Mouse (Mus musculus) CH12.LX (cell line): ENCODE data around the gene Lrrn2.

Source experiments
- CHD1 ChIP-seq: IDR thresholded peaks from 2 replicates; pipeline ENCODE4 v1.6.1; 2012; ENCODE audit warnings: low read depth, low read length, improper control_type of control experiment, inconsistent platforms
- CTCF ChIP-seq, 2 experiments: IDR thresholded peaks in 1 of 2; conservative IDR thresholded peaks in 1 of 2; 2 replicates each; pipeline ENCODE4 v1.5.1; 2011 to 2012; ENCODE audit warnings: low read depth in 2 of 2, low read length in 2 of 2, improper control_type of control experiment in 1 of 2, inconsistent platforms in 1 of 2, mild to moderate bottlenecking in 1 of 2, moderate library complexity in 1 of 2
- E2F4 ChIP-seq: IDR thresholded peaks from 2 replicates; pipeline ENCODE4 v1.6.1; 2011; ENCODE audit warnings: low read depth, low read length, improper control_type of control experiment; ENCODE audit not compliant: insufficient replicate concordance
- ETS1 ChIP-seq: conservative IDR thresholded peaks from 2 replicates; pipeline ENCODE4 v1.6.1; 2012; ENCODE audit warnings: low read depth, mild to moderate bottlenecking, inconsistent platforms, low read length, improper control_type of control experiment, moderate library complexity
- GABPA ChIP-seq: IDR thresholded peaks from 2 replicates; pipeline ENCODE4 v1.6.1; 2012; ENCODE audit warnings: low read depth, low read length, improper control_type of control experiment, inconsistent platforms; ENCODE audit not compliant: insufficient replicate concordance
- MAX ChIP-seq: IDR thresholded peaks from 2 replicates; pipeline ENCODE4 v1.6.1; 2011; ENCODE audit warnings: low read length, improper control_type of control experiment
- MXI1 ChIP-seq: IDR thresholded peaks from 2 replicates; pipeline ENCODE4 v1.6.1; 2011; ENCODE audit warnings: mild to moderate bottlenecking, low read depth, low read length, improper control_type of control experiment
- SIN3A ChIP-seq: IDR thresholded peaks from 2 replicates; pipeline ENCODE4 v1.6.1; 2012; ENCODE audit warnings: low read length, improper control_type of control experiment, inconsistent platforms
- SMC3 ChIP-seq: IDR thresholded peaks from 2 replicates; pipeline ENCODE4 v1.6.1; 2011; ENCODE audit warnings: low read depth, low read length, improper control_type of control experiment
- ZC3H11A ChIP-seq: IDR thresholded peaks from 2 replicates; pipeline ENCODE4 v1.6.1; 2012; ENCODE audit warnings: low read depth, mild to moderate bottlenecking, inconsistent platforms, low read length, improper control_type of control experiment

DNA sequence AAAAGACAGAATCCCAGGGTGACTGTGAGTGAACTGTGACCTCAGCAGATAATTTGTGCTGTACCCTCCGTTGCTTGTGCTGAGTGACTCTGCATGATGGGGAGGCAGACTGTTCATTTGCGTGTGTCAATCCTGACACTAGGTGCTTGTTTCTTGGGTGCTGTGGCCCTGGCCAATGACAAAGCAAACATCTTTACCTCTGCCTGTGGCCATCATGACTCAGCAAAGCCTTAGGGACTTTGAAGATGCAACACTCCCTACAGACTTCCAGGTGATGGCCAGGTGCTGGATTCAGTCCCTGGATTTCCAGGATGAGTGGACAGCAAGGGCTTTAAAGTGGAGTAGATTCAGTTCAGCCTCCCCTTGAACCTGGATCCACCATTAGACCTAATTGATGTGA is 28.8 kb upstream of the Lrrn2 start:
- TF ChIP-seq ETS1 (no peak), MAX (no peak), MXI1 (no peak), CTCF (conservative IDR thresholded peaks at IDR 0.05 in 1 of 2, IDR thresholded peaks at IDR 0.05 in 1 of 2; ENCODE audit: low read depth in 2 of 2, low read length in 2 of 2) (no peak), SIN3A (no peak), SMC3 (no peak), E2F4 (no peak), GABPA (no peak), CHD1 (no peak), ZC3H11A (no peak)
